Mouse (Mus musculus) kidney, adult 2 months (tissue): ENCODE results near the gene Fam19a5.

Experiments used
- CTCF ChIP-seq: fragments of 200-500 bp; conservative IDR thresholded peaks from 2 replicates; pipeline ENCODE4 v1.5.1; 2011; ENCODE audit warnings: low read depth, mild to moderate bottlenecking, control low read depth, low read length, moderate library complexity, mixed read lengths; ENCODE audit not compliant: insufficient read depth, insufficient read length
- POLR2A ChIP-seq: fragments of 200-500 bp; IDR thresholded peaks from one replicate; pipeline ENCODE4 v1.6.1; 2011; ENCODE audit warnings: low read depth, low read length, control low read depth

DNA sequence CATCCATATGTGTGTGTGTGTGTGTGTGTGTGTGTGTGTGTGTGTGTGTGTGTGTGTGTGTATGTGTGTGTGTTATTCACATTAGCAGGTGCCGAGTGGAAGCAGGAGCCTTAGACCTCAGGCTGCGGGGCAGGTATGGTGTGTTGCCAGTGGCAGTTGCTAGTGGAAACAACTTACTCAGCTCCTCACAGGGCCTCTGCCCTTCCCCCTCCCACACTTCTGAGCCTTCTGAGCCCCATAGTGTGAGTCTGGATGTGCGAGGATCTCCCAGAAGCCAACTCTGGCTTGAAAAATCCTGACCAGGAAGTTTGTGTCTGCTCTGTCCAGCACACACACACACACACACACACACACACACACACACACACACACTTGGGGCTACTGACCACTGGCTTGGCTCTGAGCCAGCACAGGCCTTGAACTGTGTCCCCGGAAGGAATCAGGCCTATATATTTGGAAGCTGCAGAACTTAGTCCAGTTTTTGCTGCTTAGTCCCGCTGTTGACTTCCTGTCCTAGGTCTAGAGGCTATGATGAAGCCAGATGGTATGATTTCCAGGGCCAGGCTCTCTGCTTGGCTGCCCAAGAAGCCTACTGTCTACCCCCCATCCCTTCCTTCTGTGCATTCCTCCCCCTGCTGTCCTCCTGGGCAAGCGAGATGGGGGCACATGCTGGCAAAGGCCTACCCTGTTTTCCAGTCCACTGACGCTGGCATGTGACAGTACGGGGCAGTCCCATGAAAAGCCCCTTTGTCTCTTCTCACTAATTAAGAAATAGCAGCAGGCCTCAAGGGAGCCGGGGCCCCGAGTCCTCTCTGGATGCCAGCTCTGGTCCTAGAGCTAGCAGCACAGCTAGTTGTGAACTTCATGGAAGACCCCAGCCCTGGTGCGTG lies 22.2 kb downstream of the Fam19a5 start:
- TF ChIP-seq CTCF (no peak), POLR2A (no peak)
